Mouse (Mus musculus): ENCODE results near the gene Six2. TPM values are rescaled to one million over a fixed set of nuclear protein-coding genes. Genes with fewer than 3 reads are reported as not detected.

Six2 gene
- total RNA-seq (2022), result under 1 TPM in 2 of 4 experiments, not detected in 2; 0.29 to 0.36 TPM

- no peak for DNase-seq (ENCODE audit: low spot score in 2 of 2)
Observed at GRCm38 (mm10) chr17:85688236-85688910, at the start of gene Six2. Six2 (minus strand) TSS chr17:85688274.

GRCm38 (mm10) chr17:85737090-85737780, 49.2 kb upstream of the Six2 start:
- DNase-seq (ENCODE audit: low spot score in 2 of 2), result no peak

DNA sequence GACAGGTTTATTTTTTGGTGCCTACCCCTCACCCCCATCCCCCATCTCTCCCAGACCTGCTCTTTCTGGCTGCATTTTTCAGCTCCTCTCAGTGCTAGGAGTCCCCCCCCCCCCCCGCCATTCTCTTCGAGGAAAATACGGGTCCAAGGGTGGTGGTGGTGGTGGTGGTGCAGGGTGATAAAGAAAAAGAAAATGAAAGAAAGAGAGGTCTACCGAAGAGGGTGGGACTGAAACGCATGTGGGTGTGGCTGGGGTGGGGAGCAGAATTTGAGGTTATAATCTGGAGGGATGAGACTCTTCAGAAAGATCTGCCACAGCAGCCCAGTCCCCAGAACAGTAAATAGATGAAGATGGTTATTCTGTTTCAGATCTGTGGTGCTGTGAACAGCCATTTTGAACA, 43.3 kb upstream of the Six2 start:
- no peak for DNase-seq (ENCODE audit: low spot score in 2 of 2)

DNA sequence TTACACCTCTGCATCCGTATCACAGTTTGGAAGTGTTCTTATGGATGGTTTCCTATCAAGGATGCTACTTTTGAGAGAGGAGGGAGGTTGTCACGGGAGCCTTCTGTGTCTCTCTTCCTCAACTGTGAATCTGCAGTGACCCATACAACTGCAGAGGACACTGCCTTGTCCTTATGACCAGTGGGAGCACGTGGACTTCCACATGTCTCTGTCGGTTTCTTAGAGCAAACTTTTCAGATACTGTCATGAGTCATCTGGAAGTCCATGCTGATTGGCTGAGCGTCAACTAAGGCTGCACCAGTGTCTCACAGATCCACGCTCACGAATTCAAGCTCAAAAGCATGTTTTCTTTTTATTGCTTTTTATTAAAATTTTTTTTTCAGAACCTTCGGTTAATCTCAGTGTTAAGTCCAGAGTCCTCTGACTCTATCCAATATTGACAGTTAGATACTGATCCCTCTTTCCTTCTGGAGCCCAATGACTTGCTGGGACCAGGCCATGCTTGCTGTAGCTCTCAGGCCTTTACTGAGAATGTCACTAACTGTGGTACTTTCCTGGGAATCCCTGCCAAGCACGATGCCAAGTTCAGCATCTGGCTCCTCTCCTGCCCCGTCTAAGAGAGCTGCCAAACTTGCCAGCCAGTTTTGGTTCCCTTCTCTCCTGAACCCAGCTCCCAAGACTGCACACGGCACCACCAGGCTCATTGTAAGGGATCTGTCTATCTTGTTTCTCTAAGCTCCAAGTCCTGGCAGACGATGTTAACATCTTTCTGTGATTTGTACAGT, 42.3 kb upstream of the Six2 start:
- no peak for DNase-seq (ENCODE audit: low spot score in 2 of 2)

DNA sequence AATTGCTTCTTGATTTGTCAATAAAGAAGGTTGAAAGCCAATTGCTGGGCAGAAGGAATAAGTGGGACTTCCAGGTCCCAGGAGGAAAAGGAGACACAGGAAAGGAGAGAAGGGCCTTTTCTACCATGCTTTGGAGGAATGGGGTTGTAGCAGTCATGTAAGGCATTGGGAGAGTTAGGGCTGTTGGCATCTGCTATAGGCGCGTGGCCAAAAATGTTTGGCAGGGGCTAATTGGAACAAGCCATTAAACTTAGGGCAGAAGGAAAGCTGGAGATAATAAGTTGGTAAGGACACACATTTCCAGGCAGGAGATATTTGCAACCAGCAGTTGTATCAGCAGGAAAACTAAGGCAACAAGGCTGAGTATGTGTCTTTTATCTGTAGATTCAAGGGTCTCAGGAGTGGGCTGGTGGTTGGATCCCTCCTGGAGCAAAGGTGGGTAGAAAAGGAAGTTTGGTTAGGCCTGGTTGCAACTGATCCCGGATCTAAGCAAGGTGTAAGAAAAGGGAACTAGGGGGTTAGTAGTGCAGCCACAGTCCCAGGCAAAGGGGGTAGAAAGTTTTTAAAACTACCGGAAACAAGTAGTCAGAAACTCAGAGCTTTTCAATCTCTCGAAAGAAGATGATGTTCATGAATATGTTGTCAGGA, 40.1 kb upstream of the Six2 start:
- peak in 1 of 2 experiments; percentile 31 for DNase-seq (ENCODE audit: low spot score in 2 of 2)

GRCm38 (mm10) chr17:85725988-85726387, 37.9 kb upstream of the Six2 start:
- no peak for DNase-seq (ENCODE audit: low spot score in 2 of 2)

GRCm38 (mm10) chr17:85723166-85723565, 35.1 kb upstream of the Six2 start:
- no peak for DNase-seq (ENCODE audit: low spot score in 2 of 2)

DNA sequence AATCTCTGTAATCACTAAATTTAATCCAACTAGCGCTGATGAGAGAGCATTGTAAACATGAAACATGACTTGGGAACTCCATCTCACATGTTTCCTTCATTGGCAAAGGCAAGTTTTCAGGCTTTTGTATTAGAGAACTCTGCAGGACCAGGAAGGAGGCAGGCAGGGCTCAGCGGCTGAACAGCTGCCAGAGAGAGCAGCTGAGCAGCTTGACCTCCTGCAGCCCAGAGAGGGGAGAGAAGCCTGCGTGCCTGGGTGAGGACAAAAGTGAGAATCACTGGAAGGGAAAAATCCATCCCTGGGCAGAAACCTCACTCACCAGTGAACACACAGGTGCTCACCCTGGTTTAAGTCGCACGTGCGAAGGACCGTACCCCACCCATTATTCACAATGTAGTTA, 29.2 kb upstream of the Six2 start:
- DNase-seq (ENCODE audit: low spot score in 2 of 2), result no peak

DNA sequence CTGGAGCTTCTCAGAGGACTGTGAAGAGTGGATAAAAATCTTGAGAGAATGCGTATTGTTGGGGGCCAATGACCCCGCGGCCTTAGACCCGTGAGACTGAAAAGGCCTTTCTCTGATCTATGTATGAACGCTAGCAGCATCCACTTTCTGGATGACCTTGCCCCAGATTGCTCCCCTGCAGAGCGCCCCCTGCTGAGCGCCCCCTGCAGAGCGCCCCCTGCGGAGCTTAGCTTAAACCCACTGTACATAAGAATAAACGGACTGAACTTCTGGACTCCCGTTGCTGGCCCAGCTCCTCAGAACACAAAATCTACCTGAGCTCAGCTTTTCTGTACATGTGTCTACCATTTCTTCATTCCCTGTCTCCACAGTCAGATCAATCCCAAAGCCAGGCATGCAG, 27.7 kb upstream of the Six2 start:
- DNase-seq (ENCODE audit: low spot score in 2 of 2), result no peak

GRCm38 (mm10) chr17:85714370-85714769, 26.3 kb upstream of the Six2 start:
- DNase-seq (ENCODE audit: low spot score in 2 of 2), result no peak

DNA sequence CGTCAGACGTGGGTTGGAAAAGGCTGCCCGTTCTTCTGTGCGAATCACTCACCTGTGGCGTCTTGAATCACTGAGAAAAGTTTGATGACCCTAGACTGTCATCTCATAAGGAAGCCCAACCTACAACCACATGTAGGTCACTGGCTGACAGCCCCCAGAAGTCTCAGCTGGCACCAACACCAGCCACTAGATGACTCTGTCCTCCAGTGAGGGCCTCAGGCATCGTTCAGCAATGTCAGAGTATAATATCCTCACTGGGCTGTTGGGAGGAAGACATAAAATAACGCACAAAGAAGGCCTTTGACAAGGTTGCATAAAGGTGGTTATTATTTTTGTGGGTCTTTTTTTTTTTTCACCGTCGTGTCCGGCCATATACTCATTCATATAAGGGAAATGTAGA, 24.8 kb upstream of the Six2 start:
- DNase-seq (ENCODE audit: low spot score in 2 of 2), result no peak

DNA sequence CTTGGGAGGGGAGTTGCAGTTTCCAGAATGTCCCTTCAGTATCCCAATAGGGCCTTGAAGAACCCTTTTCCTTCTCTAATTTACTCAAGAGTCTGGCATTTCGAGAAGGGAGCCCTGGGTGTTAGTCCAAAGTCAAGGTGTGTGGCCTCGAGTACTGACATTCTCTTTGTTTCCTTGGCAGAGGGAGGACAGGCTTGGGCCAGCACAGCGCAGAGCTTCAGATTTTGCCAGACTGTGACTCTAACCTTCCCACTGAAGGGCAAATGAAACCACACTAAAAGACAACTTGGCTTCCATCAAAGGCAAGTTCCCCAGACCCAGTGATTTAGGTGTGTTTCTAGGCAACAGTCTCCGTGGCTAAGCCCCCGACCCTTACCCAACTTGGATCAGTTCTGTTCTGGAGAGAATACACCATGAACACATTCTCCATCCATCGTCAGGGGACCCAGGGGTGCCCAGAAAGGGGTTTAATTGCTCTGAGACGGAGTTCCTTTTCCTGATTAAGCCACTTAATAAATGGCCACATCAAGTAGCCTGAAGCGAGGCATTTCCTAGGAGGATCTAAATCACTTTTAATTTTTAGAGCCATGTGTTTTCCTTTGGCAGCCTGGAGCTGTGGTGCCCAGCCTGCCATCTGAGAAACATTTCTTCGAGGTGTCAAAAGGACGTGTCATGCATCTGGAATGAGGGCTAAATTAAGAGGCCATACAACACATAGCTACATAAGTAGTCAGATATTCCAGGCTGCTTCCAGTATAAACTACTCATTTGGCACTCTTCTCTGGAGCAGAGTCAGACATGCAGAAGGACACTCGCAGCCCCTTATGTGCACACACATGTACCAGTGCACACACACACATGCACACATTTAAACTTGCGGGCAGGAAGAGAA, 16.5 kb upstream of the Six2 start:
- no peak for DNase-seq (ENCODE audit: low spot score in 2 of 2)

GRCm38 (mm10) chr17:85700028-85700427, 12.0 kb upstream of the Six2 start:
- DNase-seq (ENCODE audit: low spot score in 2 of 2), result no peak

DNA sequence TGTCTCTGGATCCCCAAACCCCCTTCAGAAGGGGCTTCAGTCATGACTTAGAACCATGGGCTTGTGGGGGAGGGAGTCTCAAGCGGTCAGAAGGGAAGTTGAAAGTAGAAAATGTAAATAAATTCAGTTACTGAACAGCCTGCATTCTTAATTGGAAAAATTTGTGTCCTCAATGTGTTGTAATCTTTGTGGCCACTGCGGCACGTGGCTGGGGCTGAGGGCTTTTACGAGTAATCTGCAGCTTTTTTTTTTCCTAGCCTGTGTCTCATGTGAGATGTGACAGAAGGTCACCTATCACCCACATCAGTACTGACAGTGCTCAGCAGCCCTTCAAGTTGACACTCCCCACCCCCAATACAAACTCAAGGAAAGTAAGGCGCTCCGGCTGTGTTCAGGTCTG, 10.6 kb upstream of the Six2 start:
- DNase-seq (ENCODE audit: low spot score in 2 of 2), result no peak

- no peak for DNase-seq (ENCODE audit: low spot score in 2 of 2)
Observed at GRCm38 (mm10) chr17:85697976-85698375, 9.9 kb upstream of the Six2 start.

- DNase-seq (ENCODE audit: low spot score in 2 of 2), result no peak
Observed at GRCm38 (mm10) chr17:85694499-85694898, 6.4 kb upstream of the Six2 start.

- DNase-seq (ENCODE audit: low spot score in 2 of 2), result no peak
Observed at GRCm38 (mm10) chr17:85693101-85693500, 5.0 kb upstream of the Six2 start.

DNA sequence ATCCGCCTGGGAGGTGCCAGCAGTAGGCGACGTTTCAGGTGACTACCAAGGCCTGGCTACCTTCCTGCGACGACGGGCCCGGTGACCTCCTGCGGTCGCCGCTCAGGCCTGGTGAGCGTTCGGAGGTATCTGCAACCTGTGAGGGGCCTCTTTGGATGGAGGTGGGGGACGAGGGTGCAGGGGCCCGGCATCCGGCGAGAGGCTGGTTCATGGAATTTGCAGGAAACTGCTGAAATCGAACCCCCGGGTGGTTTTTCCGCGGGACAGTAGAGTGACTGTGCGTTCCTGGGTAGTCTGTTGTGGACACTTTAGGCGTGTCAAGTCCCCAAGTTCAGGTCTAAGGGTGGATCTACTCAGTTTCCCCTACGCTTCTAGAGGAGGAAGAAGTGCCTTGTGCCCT, 4.5 kb upstream of the Six2 start:
- DNase-seq (ENCODE audit: low spot score in 2 of 2), result no peak

GRCm38 (mm10) chr17:85691701-85692536, 3.8 kb upstream of the Six2 start:
- no peak for DNase-seq (ENCODE audit: low spot score in 2 of 2)

DNA sequence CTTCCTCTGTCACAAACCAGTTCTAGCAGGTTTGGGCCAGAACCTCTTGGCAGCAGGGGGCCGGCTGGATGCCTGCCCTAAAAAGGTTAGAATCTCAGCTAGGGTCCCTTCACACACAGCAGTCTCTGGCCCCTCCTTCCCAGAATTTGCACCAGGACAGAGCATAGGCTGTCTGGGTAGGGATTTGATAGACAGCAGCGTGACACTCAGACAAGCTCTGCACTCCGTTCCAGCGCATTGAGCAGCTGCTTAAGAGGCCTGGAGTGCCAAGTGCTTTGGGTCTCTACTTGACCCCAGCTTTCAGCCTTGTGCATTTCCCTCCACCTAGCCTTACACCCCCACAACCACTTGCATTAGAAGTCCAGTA, 2.9 kb upstream of the Six2 start:
- no peak for DNase-seq (ENCODE audit: low spot score in 2 of 2)

Data from layer of hippocampus, adult 8-10 months (tissue).